Mouse (Mus musculus) kidney, adult 2 months (tissue): ENCODE results near the gene Msi1.

Experiments
- CTCF ChIP-seq: fragments of 200-500 bp; conservative IDR thresholded peaks from 2 replicates; pipeline ENCODE4 v1.5.1; 2011; ENCODE audit warnings: low read depth, mild to moderate bottlenecking, control low read depth, low read length, moderate library complexity, mixed read lengths; ENCODE audit not compliant: insufficient read depth, insufficient read length
- POLR2A ChIP-seq: fragments of 200-500 bp; IDR thresholded peaks from one replicate; pipeline ENCODE4 v1.6.1; 2011; ENCODE audit warnings: low read depth, low read length, control low read depth

DNA sequence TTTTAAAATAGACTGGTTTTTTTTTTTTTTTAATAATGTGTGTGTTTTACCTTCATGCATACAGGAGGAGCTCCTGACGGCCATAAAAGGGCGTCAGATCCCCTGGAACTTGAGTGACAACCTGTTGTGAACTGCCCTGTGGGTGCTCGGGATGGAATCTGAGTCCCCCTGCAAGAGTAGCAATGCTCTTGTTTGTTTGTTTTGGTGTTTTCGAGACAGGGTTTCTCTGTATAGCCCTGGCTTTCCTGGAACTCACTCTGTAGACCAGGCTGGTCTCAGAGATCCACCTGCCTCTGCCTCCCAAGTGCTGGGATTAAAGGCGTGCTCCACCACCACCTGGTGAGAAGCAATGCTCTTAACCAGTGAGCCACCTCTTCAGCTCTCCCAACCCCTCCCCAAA, 55.6 kb downstream of the Msi1 start:
- TF ChIP-seq CTCF (no peak), POLR2A (no peak)
